ENCODE assay signal across 31 mouse cellular contexts in genomic region chr13:111623112-111623511, GRCm38 (mm10). TPM values are rescaled to one million over a fixed set of nuclear protein-coding genes. Genes with fewer than 3 reads are reported as not detected.
A peak's percentile ranks its signal among the peaks of the same experiment; 100 is the strongest.
DNase-seq lines count a peak whose midpoint lies in the region; ATAC-seq and TF ChIP-seq lines count a peak whose summit lies in the region.
"Had no signal": no experiment of that assay in that cellular context is flagged by ENCODE, and none has a peak within 500 bp of the region (broad histone marks: within the 10 kb centered on the region; RNA-seq: fewer than 3 reads in every experiment).

No protein-coding gene starts in this region.

- H3K9ac ChIP-seq in lung, postnatal 0 days (replicated peaks; ENCODE audit: low read depth): no peak overlapping the region
- H3K9ac ChIP-seq: embryonic facial prominence, embryonic 15.5 days; heart, embryonic 12.5 days; hindbrain, embryonic 15.5 days had no signal

- no peak overlapping the region for H3K4me2 ChIP-seq in lung, postnatal 0 days (replicated peaks; ENCODE audit: low read depth, low read length)
- H3K4me2 ChIP-seq: embryonic facial prominence, embryonic 15.5 days; heart, embryonic 12.5 days; hindbrain, embryonic 15.5 days had no signal

- no peaks in the 10 kb centered on the region for H3K36me3 ChIP-seq in lung, postnatal 0 days (ENCODE audit: insufficient read depth, low read length)
- no peaks in the 10 kb centered on the region for H3K36me3 ChIP-seq in hindbrain, embryonic 10.5 days
- H3K36me3 ChIP-seq: embryonic facial prominence, embryonic 15.5 days; forebrain, embryonic 10.5 days; heart, embryonic 12.5 days; hindbrain, embryonic 15.5 days had no signal

- H3K4me1 ChIP-seq in lung, postnatal 0 days (ENCODE audit: insufficient read depth, low read depth, low read length): no peaks in the 10 kb centered on the region
- 0 out of 2 replicates have a peak, but pooled peaks cover 4% of the 10 kb centered on the region for H3K4me1 ChIP-seq in hindbrain, embryonic 10.5 days (replicated peaks)
- H3K4me1 ChIP-seq: embryonic facial prominence, embryonic 15.5 days; forebrain, embryonic 10.5 days; heart, embryonic 12.5 days; hindbrain, embryonic 15.5 days had no signal

- H3K9me3 ChIP-seq in lung, postnatal 0 days (ENCODE audit: low read length): no peaks in the 10 kb centered on the region
- H3K9me3 ChIP-seq in hindbrain, embryonic 10.5 days: no peaks in the 10 kb centered on the region
- H3K9me3 ChIP-seq: embryonic facial prominence, embryonic 15.5 days; forebrain, embryonic 10.5 days; heart, embryonic 12.5 days; hindbrain, embryonic 15.5 days had no signal

- H3K27me3 ChIP-seq in lung, postnatal 0 days (replicated peaks; ENCODE audit: insufficient read depth, low read length): no peaks in the 10 kb centered on the region
- no peaks in the 10 kb centered on the region for H3K27me3 ChIP-seq in hindbrain, embryonic 10.5 days (ENCODE audit: insufficient read depth, poor library complexity, severe bottlenecking)
- H3K27me3 ChIP-seq: CH12.LX; embryonic facial prominence, embryonic 15.5 days; heart, embryonic 12.5 days; hindbrain, embryonic 15.5 days had no signal

- ATAC-seq in lung, postnatal 0 days: peak; percentile 95
- ATAC-seq: forebrain, embryonic 16.5 days had no signal

- DNase-seq in lung, adult 18-20 months: peak; percentile 18 to 58
- DNase-seq in lung, postnatal 14 days: no peak
- DNase-seq in lung, postnatal 0 days (ENCODE audit: low spot score): peak; percentile 80
- DNase-seq in lung, postnatal 4 days: peak; percentile 12 to 31
- DNase-seq in layer of hippocampus, postnatal 10 days (ENCODE audit: low spot score in 2 of 2): no peak
- no peak for DNase-seq in kidney, adult 18-20 months
- no peak for DNase-seq in hindbrain, embryonic 10.5 days (ENCODE audit: low spot score)
- DNase-seq: adrenal gland, postnatal 10 days; cerebellum, adult 11 months; cerebellum, adult 8-10 months; cerebellum, postnatal 14 days; embryo, embryonic 11 days; gastrocnemius, postnatal 14 days; heart, adult 2 months had no signal

- no peak for TF ChIP-seq CTCF in lung, postnatal 0 days (IDR thresholded peaks at IDR 0.05)

- H3K27ac ChIP-seq in lung, postnatal 0 days (ENCODE audit: low read length): no peak overlapping the region
- H3K27ac ChIP-seq in hindbrain, embryonic 10.5 days: no peak overlapping the region
- H3K27ac ChIP-seq: embryonic facial prominence, embryonic 15.5 days; forebrain, embryonic 10.5 days; heart, adult 2 months; hindbrain, embryonic 15.5 days had no signal

- H3K4me3 ChIP-seq in lung, postnatal 0 days (ENCODE audit: low read depth, low read length): no peak overlapping the region
- no peak overlapping the region for H3K4me3 ChIP-seq in hindbrain, embryonic 10.5 days
- H3K4me3 ChIP-seq: embryonic facial prominence, embryonic 15.5 days; erythroblast, embryonic 14.5 days; forebrain, embryonic 10.5 days; heart, adult 2 months; heart, embryonic 12.5 days; hindbrain, embryonic 15.5 days had no signal

- WGBS in lung, postnatal 0 days: 63% methylated on average over 7 of the region's 7 CpGs
- 88% methylated on average over 7 of the region's 7 CpGs for WGBS in hindbrain, embryonic 10.5 days

- TF ChIP-seq EP300 in lung, postnatal 0 days (IDR thresholded peaks at IDR 0.05): no peak

RNA-seq across cellular contexts. Expression of gene Gm10198, which starts 30.5 kb away (rescaled TPM):
- not detected in 2 replicates for polyA plus RNA-seq in lung, postnatal 0 days (2015; fragmentation: Nextera tagmentation; extraction: Ambion mirVana)
- not detected for total RNA-seq in layer of hippocampus, postnatal 10 days (2021)
- not detected in 2 replicates for polyA plus RNA-seq in hindbrain, embryonic 10.5 days (2016; fragmentation: Nextera tagmentation; extraction: Ambion mirVana)
- total RNA-seq: adrenal gland, postnatal 10 days; adrenal gland, postnatal 4 days; CH12.LX; common myeloid progenitor, adult 5-6 weeks; gastrocnemius, adult 18-20 months; gastrocnemius, postnatal 14 days; heart, adult 2 months; heart, postnatal 25 days had no signal
- polyA plus RNA-seq: brain, embryonic 14.5 days; embryonic facial prominence, embryonic 11.5 days; embryonic facial prominence, embryonic 15.5 days; erythroblast, embryonic 14.5 days; forebrain, embryonic 10.5 days; forebrain, embryonic 16.5 days; frontal cortex, adult 2 months; gonadal fat pad, adult 2 months; heart, adult 2 months; heart, embryonic 12.5 days; heart, embryonic 16.5 days; hindbrain, embryonic 11.5 days; hindbrain, embryonic 15.5 days had no signal

RNA-seq across cellular contexts. Expression of gene Mier3, which starts 57.7 kb away (rescaled TPM):
- 10.2 and 11.5 TPM in 2 replicates for polyA plus RNA-seq in lung, postnatal 0 days (2015; fragmentation: Nextera tagmentation; extraction: Ambion mirVana)
- total RNA-seq in layer of hippocampus, postnatal 10 days (2021): 10 to 100 TPM; 26.9 to 31.8 TPM
- polyA plus RNA-seq in hindbrain, embryonic 10.5 days (2016; fragmentation: Nextera tagmentation; extraction: Ambion mirVana): 17.1 and 19.7 TPM in 2 replicates

Comparison
In these comparisons a context has a peak if more than half of its experiments do, and no peak if none do; other contexts are left out.
1. DNase-seq: peak in lung, adult 18-20 months (2 of 2), lung, postnatal 0 days (single experiment) and lung, postnatal 4 days (2 of 2); none in lung, postnatal 14 days (single experiment), layer of hippocampus, postnatal 10 days (0 of 2), kidney, adult 18-20 months (single experiment) and hindbrain, embryonic 10.5 days (single experiment).